Mouse (Mus musculus): Measurements from ENCODE around the gene Cldn12.

Cldn12 gene

GRCm38 (mm10) chr5:5514196-5515076 is at the start of gene Cldn12:
Gene Cldn12 (minus strand): TSS chr5:5514958.
- peak; percentile 70 for DNase-seq (ENCODE audit: low read depth, low spot score)

GRCm38 (mm10) chr5:5562435-5562834 is 47.7 kb upstream of the Cldn12 start:
- no peak for DNase-seq (ENCODE audit: low read depth, low spot score)

- no peak for DNase-seq (ENCODE audit: low read depth, low spot score)
These were observed 46.4 kb upstream of the Cldn12 start for GRCm38 (mm10) chr5:5561041-5561706.

GRCm38 (mm10) chr5:5559798-5560197 is 45.0 kb upstream of the Cldn12 start:
- no peak for DNase-seq (ENCODE audit: low read depth, low spot score)

GRCm38 (mm10) chr5:5559079-5559740 is 44.5 kb upstream of the Cldn12 start, which contains the start of gene Gtpbp10:
Gene Gtpbp10 (minus strand): TSS chr5:5559538.
- peak; percentile 92 for DNase-seq (ENCODE audit: low read depth, low spot score)

GRCm38 (mm10) chr5:5551110-5551509 is 36.4 kb upstream of the Cldn12 start:
- DNase-seq (ENCODE audit: low read depth, low spot score) = no peak

GRCm38 (mm10) chr5:5540385-5540784 is 25.6 kb upstream of the Cldn12 start:
- DNase-seq (ENCODE audit: low read depth, low spot score) = no peak

GRCm38 (mm10) chr5:5539771-5540170 is 25.0 kb upstream of the Cldn12 start:
- DNase-seq (ENCODE audit: low read depth, low spot score) = no peak

- no peak for DNase-seq (ENCODE audit: low read depth, low spot score)
These were observed 21.4 kb upstream of the Cldn12 start for GRCm38 (mm10) chr5:5536131-5536530.

GRCm38 (mm10) chr5:5533656-5534420 is 19.1 kb upstream of the Cldn12 start:
- DNase-seq (ENCODE audit: low read depth, low spot score) = no peak

- DNase-seq (ENCODE audit: low read depth, low spot score) = no peak
These were observed 653 bp upstream of the Cldn12 start for GRCm38 (mm10) chr5:5515411-5515810.

GRCm38 (mm10) chr5:5511401-5511800 is 3.4 kb downstream of the Cldn12 start:
- no peak for DNase-seq (ENCODE audit: low read depth, low spot score)

- no peak for DNase-seq (ENCODE audit: low read depth, low spot score)
These were observed 3.8 kb downstream of the Cldn12 start for GRCm38 (mm10) chr5:5510989-5511388.

GRCm38 (mm10) chr5:5510304-5510887 is 4.4 kb downstream of the Cldn12 start:
- no peak for DNase-seq (ENCODE audit: low read depth, low spot score)

GRCm38 (mm10) chr5:5508231-5508630 is 6.5 kb downstream of the Cldn12 start:
- no peak for DNase-seq (ENCODE audit: low read depth, low spot score)

GRCm38 (mm10) chr5:5507701-5508225 is 7.0 kb downstream of the Cldn12 start:
- no peak for DNase-seq (ENCODE audit: low read depth, low spot score)

- no peak for DNase-seq (ENCODE audit: low read depth, low spot score)
These were observed 10.3 kb downstream of the Cldn12 start for GRCm38 (mm10) chr5:5504456-5504855.

- DNase-seq (ENCODE audit: low read depth, low spot score) = no peak
These were observed 11.4 kb downstream of the Cldn12 start for GRCm38 (mm10) chr5:5503381-5503780.

- no peak for DNase-seq (ENCODE audit: low read depth, low spot score)
These were observed 13.2 kb downstream of the Cldn12 start for GRCm38 (mm10) chr5:5501583-5501982.

- no peak for DNase-seq (ENCODE audit: low read depth, low spot score)
These were observed 18.4 kb downstream of the Cldn12 start for GRCm38 (mm10) chr5:5496393-5496792.

GRCm38 (mm10) chr5:5495042-5495441 is 19.7 kb downstream of the Cldn12 start:
- DNase-seq (ENCODE audit: low read depth, low spot score) = no peak
